Mouse (Mus musculus): ENCODE data around the gene D930020B18Rik.

GRCm38 (mm10) chr10:121611587-121611986 lies 29.8 kb upstream of the D930020B18Rik start:
- no peak for TF ChIP-seq TAL1 (IDR thresholded peaks at IDR 0.05; ENCODE audit: low read length)
- no peak for TF ChIP-seq GATA1 (IDR thresholded peaks at IDR 0.05; ENCODE audit: low read length)
